Mouse (Mus musculus): ENCODE results near the gene Gm21750.
"Not testable (repeated sequence)": the region's sequence is repeated elsewhere in the genome, so short reads cannot be mapped to it uniquely, and the experiment has no call there.

Gm21750 gene

DNA sequence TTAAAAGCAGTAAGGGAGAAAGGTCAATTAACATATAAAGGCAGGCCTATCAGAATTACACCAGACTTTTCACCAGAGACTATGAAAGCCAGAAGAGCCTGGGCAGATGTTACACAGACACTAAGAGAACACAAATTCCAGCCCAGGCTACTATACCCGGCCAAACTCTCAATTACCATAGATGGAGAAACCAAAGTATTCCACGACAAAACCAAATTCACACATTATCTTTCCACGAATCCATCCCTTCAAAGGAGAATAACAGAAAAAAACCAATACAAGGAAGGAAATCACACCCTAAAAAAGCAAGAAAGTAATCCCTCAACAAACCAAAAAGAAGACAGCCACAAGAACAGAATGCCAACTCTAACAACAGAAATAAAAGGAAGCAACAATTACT, at the start of gene Gm21750:
Gene Gm21750, plus strand, starts transcription at position 301 of the 400 bp plus-strand sequence.
- DNase-seq = not testable (repeated sequence)

DNA sequence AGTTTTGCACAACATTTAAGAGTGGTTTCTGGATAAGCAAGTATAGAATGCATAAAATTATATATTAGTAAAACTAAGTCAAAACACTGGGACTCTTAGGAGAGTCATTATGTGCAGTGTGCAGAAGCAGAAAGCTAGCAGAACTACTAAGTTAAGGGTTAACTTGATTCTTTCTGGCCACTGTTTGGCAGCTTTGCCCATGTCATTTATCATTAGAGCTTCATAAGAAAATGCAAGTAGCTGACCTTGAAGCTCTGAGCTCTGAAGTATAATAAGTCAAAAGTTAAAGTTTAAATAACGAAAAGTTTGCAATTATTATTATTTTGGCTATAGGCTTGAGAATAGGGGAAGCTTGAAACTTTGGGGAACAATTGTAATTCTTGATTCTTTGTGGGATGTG, 46.1 kb upstream of the Gm21750 start:
- not testable (repeated sequence) for DNase-seq

- DNase-seq = no peak
Observed at GRCm38 (mm10) chr14:73620880-73621279, 40.1 kb upstream of the Gm21750 start.

- DNase-seq = no peak
Observed at GRCm38 (mm10) chr14:73622988-73623387, 38.0 kb upstream of the Gm21750 start.

DNA sequence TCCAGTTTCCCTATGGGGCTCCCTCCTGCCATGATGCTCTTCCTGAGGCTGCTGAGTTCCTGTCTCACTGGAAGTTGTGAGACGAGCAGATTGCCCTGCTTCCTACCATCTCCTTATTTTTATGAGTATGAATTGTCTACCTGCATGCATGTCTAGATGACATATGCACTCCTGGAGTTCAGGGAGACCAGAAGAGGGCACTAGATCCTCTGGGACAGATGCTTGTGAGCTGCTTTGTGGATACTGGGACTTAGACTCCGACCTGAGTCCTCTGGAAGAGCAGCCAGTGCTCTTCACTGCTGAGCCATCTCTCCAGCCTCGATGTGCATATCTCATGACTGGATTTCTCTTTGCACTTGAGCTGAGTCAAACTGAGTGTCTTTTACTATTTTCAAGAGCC, 35.6 kb upstream of the Gm21750 start:
- DNase-seq = no peak

DNA sequence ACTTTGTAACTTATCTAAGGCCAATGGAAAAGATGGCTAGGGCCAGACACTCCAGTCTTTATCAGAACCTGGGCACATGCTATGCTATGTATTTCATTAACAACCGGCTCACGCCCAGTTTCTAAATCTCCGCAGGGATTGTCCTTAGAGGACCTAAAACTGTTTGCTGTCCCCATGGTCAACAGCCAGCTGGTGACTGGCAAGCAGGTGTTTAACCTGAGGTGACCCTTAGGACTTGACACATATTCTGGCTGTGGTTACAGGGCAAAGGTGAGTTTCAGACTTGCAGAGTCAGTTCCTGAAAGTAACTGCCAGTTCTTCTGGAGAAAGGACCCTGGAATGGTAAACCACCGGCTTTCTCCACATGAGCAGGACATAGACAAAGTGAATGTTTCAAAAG, 29.5 kb upstream of the Gm21750 start:
- DNase-seq = peak; percentile 75

- DNase-seq = peak; percentile 48
Observed at GRCm38 (mm10) chr14:73632648-73633263, 28.3 kb upstream of the Gm21750 start.

GRCm38 (mm10) chr14:73634356-73634755, 26.7 kb upstream of the Gm21750 start:
- DNase-seq = peak; percentile 8

DNA sequence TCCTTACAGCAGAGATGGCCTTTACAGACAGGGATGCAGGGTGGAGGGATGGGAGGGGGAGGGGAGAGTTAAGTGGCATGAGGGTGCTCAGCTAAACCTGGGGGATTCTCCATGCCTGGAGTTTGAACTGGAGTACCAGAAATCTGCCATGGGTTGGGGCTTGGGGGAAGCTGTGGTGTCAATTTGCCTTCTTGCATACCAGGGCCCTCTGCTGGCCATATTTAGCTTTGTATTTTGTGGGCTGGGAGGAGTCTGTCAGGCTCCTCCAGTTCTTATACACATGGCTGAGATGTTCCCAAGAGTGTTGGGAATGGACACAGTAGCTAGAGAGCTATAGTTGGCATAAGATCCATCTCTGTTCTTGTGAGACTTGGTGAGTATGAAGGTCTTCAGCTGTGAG, 23.6 kb upstream of the Gm21750 start:
- no peak for DNase-seq

DNA sequence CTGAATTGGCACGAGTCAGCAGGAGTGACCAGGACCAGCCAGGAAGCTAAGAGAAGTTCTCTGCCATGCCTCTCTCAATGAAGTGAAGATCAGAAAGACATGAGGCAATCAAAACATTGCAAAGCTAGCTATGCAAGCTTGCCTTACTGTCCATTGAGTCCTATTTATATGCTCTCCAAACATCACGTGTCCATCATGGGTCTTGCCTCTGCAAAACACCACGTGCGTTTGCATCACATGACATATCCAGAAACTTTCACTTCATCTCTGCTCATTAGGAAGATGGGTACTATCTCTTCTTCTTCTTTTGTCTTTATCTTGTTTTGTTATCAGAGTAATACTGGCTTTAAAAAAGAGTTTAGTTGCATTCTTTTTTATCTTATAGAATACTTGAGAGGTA, 10.8 kb upstream of the Gm21750 start:
- no peak for DNase-seq

DNA sequence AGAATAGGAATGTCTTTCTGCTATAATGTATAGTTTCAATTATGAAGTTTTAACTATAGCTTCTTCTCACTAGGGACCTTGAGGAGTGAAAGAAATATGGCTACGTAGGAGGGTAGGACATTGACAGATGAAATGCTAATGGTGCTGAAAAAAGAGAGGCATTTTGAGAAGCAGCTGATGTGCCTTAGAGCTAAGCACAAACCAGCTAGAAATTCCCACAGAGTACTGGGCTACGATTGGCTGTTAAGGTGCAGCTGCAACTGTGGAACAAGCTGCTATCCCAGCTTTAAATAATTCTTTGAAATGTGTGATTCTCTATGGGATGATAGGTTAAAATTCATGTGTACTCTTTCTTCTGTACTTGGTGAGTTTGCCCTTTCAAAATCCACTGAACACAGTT, 9.1 kb downstream of the Gm21750 start:
- DNase-seq = no peak

DNA sequence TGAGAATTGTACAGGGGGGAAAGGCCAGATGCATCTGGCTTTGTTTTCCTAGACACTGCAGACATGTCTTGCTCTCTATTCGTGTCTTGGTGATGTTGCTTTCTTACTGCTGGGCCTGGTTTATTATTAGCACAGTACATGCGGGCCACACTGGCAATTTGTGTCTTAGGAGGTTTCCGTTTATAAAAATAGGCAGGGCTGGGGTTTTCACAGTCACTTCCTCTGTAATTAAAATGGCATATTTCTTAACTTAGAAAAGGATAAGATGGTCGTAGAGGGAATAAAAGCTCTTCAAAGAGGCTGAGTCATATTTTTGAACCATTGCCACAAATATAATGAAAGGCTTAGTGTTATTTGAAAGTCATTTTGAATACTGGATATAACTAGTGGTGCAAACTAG, 26.7 kb downstream of the Gm21750 start:
- no peak for DNase-seq

- DNase-seq = no peak
Observed at GRCm38 (mm10) chr14:73688427-73688826, 27.4 kb downstream of the Gm21750 start.

DNA sequence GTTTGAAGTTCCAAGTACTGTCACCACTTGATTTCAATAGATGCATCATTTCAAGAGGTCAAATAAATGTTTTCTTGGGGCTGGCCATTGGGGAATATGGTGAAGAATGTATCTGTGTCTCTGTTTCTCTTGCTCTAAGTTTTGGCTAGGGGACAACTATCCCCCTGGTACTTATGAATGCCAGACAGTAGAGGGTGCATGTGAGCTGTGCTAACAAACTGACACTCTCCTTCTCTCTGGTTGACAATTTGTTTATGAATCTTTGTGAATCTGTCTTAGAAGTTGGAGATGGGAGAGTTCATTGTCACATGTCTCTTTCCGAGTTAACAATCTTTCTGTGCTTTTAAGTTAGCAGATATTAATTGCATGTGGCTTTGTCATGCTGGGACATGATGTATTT, 39.2 kb downstream of the Gm21750 start:
- no peak for DNase-seq

DNA sequence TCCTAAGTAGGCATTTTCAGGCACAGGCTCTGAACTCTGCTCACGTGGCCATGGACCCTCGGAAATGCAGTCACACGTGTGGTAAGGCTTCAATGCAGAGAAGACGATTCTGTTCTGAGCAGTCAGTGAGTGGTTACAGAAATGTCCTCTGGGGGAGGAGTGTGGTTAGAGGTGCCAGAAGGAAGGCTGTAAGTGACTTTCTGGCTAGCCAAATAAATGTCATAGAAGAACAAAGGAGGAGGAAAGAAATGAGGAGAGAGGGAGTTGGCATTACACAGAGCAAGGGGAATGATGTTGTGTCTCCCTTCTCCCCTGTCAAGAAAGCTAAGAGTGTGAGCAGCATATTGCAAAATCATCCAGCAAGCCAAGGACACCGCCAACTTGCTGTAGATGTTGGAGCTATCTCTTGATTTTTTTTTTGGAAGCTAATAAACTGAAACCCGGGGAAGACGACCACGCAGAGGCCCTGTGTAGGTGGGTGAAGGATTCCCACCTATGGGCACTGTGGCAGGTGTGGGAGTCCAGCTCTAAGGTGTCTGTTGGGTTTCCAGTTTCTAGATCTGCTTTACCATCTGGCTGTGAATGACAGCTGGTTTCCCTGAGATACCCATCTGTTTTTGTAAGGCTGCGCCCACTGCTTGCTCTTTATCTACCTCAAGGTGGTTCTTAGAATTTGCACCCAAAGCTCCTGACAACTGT, 48.5 kb downstream of the Gm21750 start:
- no peak for DNase-seq

Measured in kidney, adult 11 months (tissue).